Comparison of ENCODE assay signal across 15 mouse cellular contexts in the genomic region with DNA sequence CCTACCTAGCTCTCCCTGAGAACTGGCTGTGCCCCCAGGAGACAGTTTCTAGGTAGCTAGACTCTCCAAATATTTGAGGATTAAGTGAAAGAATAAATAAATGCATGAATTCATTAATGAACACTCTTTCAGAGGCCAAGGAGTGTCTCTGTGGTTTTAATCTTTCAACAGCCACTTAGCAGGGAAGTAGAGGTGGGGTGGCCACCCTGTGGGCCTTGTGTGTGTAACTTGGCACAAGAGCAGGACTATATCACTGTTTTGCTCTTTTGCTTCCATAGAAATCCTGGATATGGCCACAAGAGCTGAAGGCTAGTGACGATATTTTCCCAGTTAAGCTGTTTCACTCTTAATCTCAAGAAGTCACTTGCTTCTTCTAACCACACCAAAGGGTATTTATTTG.
"Had no signal": no experiment of that assay in that cellular context is flagged by ENCODE, and none has a peak within 500 bp of the region (broad histone marks: within the 10 kb centered on the region; RNA-seq: fewer than 3 reads in every experiment).

No protein-coding gene starts in this region.

- H3K27ac ChIP-seq: kidney, embryonic 15.5 days; liver, embryonic 13.5 days; macrophage; midbrain, embryonic 12.5 days; midbrain, embryonic 15.5 days; neural tube, embryonic 12.5 days; neural tube, embryonic 15.5 days had no signal

- DNase-seq: kidney, adult 8-10 months; kidney, postnatal 10 days; kidney, postnatal 36 days; liver, embryonic 13.5 days; right cerebral cortex, adult 18-20 months; right cerebral cortex, postnatal 25 days; spleen, adult 18-20 months; thymus, postnatal 25 days had no signal

- H3K4me3 ChIP-seq: kidney, embryonic 15.5 days; liver, embryonic 13.5 days; midbrain, embryonic 12.5 days; midbrain, embryonic 15.5 days; neural tube, embryonic 12.5 days; neural tube, embryonic 15.5 days had no signal

- ATAC-seq: intestine, postnatal 0 days; midbrain, embryonic 15.5 days had no signal

- H3K4me1 ChIP-seq: kidney, embryonic 15.5 days; liver, embryonic 13.5 days; midbrain, embryonic 12.5 days; midbrain, embryonic 15.5 days; neural tube, embryonic 12.5 days; neural tube, embryonic 15.5 days had no signal

- H3K9me3 ChIP-seq: kidney, embryonic 15.5 days; liver, embryonic 13.5 days; midbrain, embryonic 12.5 days; midbrain, embryonic 15.5 days; neural tube, embryonic 12.5 days; neural tube, embryonic 15.5 days had no signal

- H3K36me3 ChIP-seq: kidney, embryonic 15.5 days; liver, embryonic 13.5 days; midbrain, embryonic 12.5 days; midbrain, embryonic 15.5 days; neural tube, embryonic 12.5 days; neural tube, embryonic 15.5 days had no signal

- H3K27me3 ChIP-seq: kidney, embryonic 15.5 days; liver, embryonic 13.5 days; midbrain, embryonic 12.5 days; midbrain, embryonic 15.5 days; neural tube, embryonic 12.5 days; neural tube, embryonic 15.5 days had no signal

- H3K4me2 ChIP-seq: kidney, embryonic 15.5 days; liver, embryonic 13.5 days; midbrain, embryonic 12.5 days; midbrain, embryonic 15.5 days; neural tube, embryonic 12.5 days; neural tube, embryonic 15.5 days had no signal

- H3K9ac ChIP-seq: kidney, embryonic 15.5 days; liver, embryonic 13.5 days; midbrain, embryonic 12.5 days; midbrain, embryonic 15.5 days; neural tube, embryonic 12.5 days; neural tube, embryonic 15.5 days had no signal
